Mouse (Mus musculus): ENCODE data around the gene Fam81a. TPM values are rescaled to one million over a fixed set of nuclear protein-coding genes. Genes with fewer than 3 reads are reported as not detected.

The Fam81a gene
- polyA plus RNA-seq, 1 experiment from 2014 or later, result 46.6 TPM

DNA sequence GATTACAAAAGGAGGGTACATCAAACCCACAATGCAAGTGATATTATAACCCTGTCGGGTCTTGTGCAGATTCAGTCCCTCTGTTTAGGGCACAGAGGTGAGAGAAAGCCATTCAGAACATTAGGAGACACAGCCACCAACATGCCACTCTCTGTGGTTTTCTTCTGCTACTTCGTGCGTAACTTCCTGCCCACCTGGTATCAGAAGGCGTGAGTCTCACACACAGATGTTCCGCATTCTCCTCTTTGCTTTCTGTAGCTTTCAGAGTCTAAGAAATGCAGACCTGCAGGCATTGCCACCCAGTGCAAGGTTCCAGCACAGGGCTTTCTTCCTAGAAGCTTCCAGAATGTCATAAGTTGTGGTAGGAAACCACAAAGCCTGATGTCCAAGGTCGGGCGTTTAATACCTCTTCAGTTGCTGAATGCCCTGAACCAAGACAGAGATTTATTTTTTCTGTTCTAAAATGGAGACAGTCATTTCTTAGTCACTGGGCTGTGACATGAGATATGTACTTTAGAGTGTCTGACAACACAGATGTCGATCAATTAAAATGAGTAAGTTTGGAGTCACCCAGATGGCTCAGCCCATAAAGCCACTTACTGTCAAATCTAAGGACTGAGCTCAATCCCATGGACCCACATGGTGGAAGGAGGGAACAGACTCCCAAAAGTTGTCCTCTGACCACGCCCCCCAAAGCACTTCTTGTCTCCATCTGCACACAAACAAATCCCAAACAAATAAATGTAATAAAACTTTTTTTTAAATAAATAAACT, 62.1 kb downstream of the Fam81a start:
- Histone ChIP-seq H3K27me3 (ENCODE audit: control insufficient read depth, insufficient read depth, low read length) (no peaks in the 10 kb centered on the region), H3K27ac (replicated peaks in 1 of 2; ENCODE audit: control insufficient read depth in 1 of 2, insufficient read depth in 1 of 2, low read depth in 2 of 2, low read length in 2 of 2) (no peak overlapping the region), H3K9ac (ENCODE audit: low read length) (no peak overlapping the region), H3K4me3 (ENCODE audit: control insufficient read depth in 1 of 2, insufficient read depth in 1 of 2, low read depth in 1 of 2, low read length in 2 of 2) (no peak overlapping the region), H3K4me1 (ENCODE audit: control insufficient read depth in 2 of 2, insufficient read depth in 2 of 2, low read length in 2 of 2) (no peaks in the 10 kb centered on the region), H3K9me3 (ENCODE audit: control insufficient read depth, low read length) (no peaks in the 10 kb centered on the region), H3K4me2 (ENCODE audit: low read length) (no peak overlapping the region), H3K36me3 (ENCODE audit: control insufficient read depth, insufficient read depth, low read length) (no peaks in the 10 kb centered on the region)
- WGBS, result 84% methylated on average over 9 of the region's 9 CpGs
- ATAC-seq (ENCODE audit: insufficient number of reproducible peaks, insufficient read depth, low FRiP score, low read depth), result no peak

DNA sequence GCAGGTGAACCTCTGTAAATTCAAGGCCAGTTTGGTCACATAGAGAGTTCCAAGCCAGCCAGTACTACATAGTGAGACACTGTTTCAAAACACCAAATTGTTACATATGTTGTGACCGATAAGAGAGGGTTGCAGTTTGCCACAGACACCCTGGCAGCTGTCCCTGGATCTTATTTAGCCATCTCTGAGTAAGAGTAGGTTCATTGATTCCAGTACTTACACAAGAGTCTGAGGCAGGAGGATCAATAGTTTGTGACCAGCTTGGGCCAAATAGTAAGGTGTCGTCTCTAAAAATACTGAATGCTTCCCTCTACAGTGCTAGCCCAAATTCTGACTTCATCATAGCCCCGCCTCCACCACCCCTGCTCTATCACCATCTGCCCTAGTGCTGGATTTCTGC, 64.3 kb downstream of the Fam81a start:
- Histone ChIP-seq H3K4me1 (ENCODE audit: control insufficient read depth in 2 of 2, insufficient read depth in 2 of 2, low read length in 2 of 2) (no peaks in the 10 kb centered on the region), H3K4me3 (ENCODE audit: control insufficient read depth in 1 of 2, insufficient read depth in 1 of 2, low read depth in 1 of 2, low read length in 2 of 2) (no peak overlapping the region), H3K27ac (replicated peaks in 1 of 2; ENCODE audit: control insufficient read depth in 1 of 2, insufficient read depth in 1 of 2, low read depth in 2 of 2, low read length in 2 of 2) (no peak overlapping the region), H3K9ac (ENCODE audit: low read length) (no peak overlapping the region), H3K9me3 (ENCODE audit: control insufficient read depth, low read length) (no peaks in the 10 kb centered on the region), H3K36me3 (ENCODE audit: control insufficient read depth, insufficient read depth, low read length) (no peaks in the 10 kb centered on the region), H3K4me2 (ENCODE audit: low read length) (no peak overlapping the region), H3K27me3 (ENCODE audit: control insufficient read depth, insufficient read depth, low read length) (no peaks in the 10 kb centered on the region)
- no peak; the same call in 1 of the 2 replicates for ATAC-seq (ENCODE audit: insufficient number of reproducible peaks, insufficient read depth, low FRiP score, low read depth)
- 83% methylated on average over 3 of the region's 3 CpGs for WGBS

- H3K9ac ChIP-seq (ENCODE audit: low read length), result no peak overlapping the region
- no peaks in the 10 kb centered on the region for H3K9me3 ChIP-seq (ENCODE audit: control insufficient read depth, low read length)
- no peak for ATAC-seq (ENCODE audit: insufficient number of reproducible peaks, insufficient read depth, low FRiP score, low read depth)
- no peaks in the 10 kb centered on the region for H3K36me3 ChIP-seq (ENCODE audit: control insufficient read depth, insufficient read depth, low read length)
- 68% methylated on average over 7 of the region's 7 CpGs for WGBS
- H3K4me1 ChIP-seq (ENCODE audit: control insufficient read depth in 2 of 2, insufficient read depth in 2 of 2, low read length in 2 of 2), result no peaks in the 10 kb centered on the region
- no peak overlapping the region for H3K4me2 ChIP-seq (ENCODE audit: low read length)
- no peak overlapping the region for H3K4me3 ChIP-seq (ENCODE audit: control insufficient read depth in 1 of 2, insufficient read depth in 1 of 2, low read depth in 1 of 2, low read length in 2 of 2)
- H3K27me3 ChIP-seq (ENCODE audit: control insufficient read depth, insufficient read depth, low read length), result no peaks in the 10 kb centered on the region
- H3K27ac ChIP-seq (replicated peaks in 1 of 2; ENCODE audit: control insufficient read depth in 1 of 2, insufficient read depth in 1 of 2, low read depth in 2 of 2, low read length in 2 of 2), result no peak overlapping the region
These were observed 65.2 kb downstream of the Fam81a start for GRCm38 (mm10) chr9:70077170-70077569.

- Histone ChIP-seq H3K4me1 (ENCODE audit: control insufficient read depth in 2 of 2, insufficient read depth in 2 of 2, low read length in 2 of 2) (peaks cover 0 to 10% of the 10 kb centered on the region in 2 experiments; a peak in 1 of 4 replicates), H3K27ac (replicated peaks in 1 of 2; ENCODE audit: control insufficient read depth in 1 of 2, insufficient read depth in 1 of 2, low read depth in 2 of 2, low read length in 2 of 2) (no peak overlapping the region), H3K4me3 (ENCODE audit: control insufficient read depth in 1 of 2, insufficient read depth in 1 of 2, low read depth in 1 of 2, low read length in 2 of 2) (no peak overlapping the region), H3K9ac (ENCODE audit: low read length) (no peak overlapping the region), H3K4me2 (ENCODE audit: low read length) (no peak overlapping the region), H3K36me3 (ENCODE audit: control insufficient read depth, insufficient read depth, low read length) (no peaks in the 10 kb centered on the region), H3K9me3 (ENCODE audit: control insufficient read depth, low read length) (no peaks in the 10 kb centered on the region), H3K27me3 (ENCODE audit: control insufficient read depth, insufficient read depth, low read length) (no peaks in the 10 kb centered on the region)
- WGBS, result 80% methylated on average over 8 of the region's 8 CpGs
- no peak for ATAC-seq (ENCODE audit: insufficient number of reproducible peaks, insufficient read depth, low FRiP score, low read depth)
These were observed 70.0 kb downstream of the Fam81a start for GRCm38 (mm10) chr9:70072387-70072786.

DNA sequence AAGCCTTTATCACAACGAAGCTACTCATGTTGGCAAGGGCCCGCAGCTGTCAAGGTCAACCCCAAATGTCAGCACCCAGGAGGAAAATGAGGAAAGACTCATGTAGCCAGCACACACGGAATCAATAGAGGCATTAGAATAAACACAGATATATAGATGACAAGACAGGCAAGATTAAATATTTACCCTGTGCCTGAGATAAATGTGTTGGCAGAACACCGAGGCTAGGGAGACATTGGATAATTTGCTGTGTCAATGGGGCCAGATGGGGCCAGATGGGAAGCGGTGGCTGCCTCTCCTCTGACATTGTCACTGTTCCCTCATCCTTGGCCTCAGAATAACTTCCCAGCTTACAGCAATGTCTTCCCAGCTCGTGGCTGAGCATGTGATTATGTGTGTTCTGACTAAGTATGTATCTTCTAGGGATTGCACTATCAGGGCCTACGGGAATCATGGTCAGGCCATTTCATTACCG, 72.4 kb downstream of the Fam81a start:
- peaks cover 0 to 10% of the 10 kb centered on the region in 2 experiments; a peak in 1 of 4 replicates for H3K4me1 ChIP-seq (ENCODE audit: control insufficient read depth in 2 of 2, insufficient read depth in 2 of 2, low read length in 2 of 2)
- no peak overlapping the region for H3K27ac ChIP-seq (replicated peaks in 1 of 2; ENCODE audit: control insufficient read depth in 1 of 2, insufficient read depth in 1 of 2, low read depth in 2 of 2, low read length in 2 of 2)
- no peak overlapping the region for H3K9ac ChIP-seq (ENCODE audit: low read length)
- no peak overlapping the region for H3K4me3 ChIP-seq (ENCODE audit: control insufficient read depth in 1 of 2, insufficient read depth in 1 of 2, low read depth in 1 of 2, low read length in 2 of 2)
- H3K9me3 ChIP-seq (ENCODE audit: control insufficient read depth, low read length), result no peaks in the 10 kb centered on the region
- H3K27me3 ChIP-seq (ENCODE audit: control insufficient read depth, insufficient read depth, low read length), result no peaks in the 10 kb centered on the region
- ATAC-seq (ENCODE audit: insufficient number of reproducible peaks, insufficient read depth, low FRiP score, low read depth), result no peak
- no peaks in the 10 kb centered on the region for H3K36me3 ChIP-seq (ENCODE audit: control insufficient read depth, insufficient read depth, low read length)
- no peak overlapping the region for H3K4me2 ChIP-seq (ENCODE audit: low read length)
- WGBS, result 48% methylated on average over 8 of the region's 8 CpGs

GRCm38 (mm10) chr9:70067497-70067896, 74.9 kb downstream of the Fam81a start:
- WGBS, result 80% methylated on average over 3 of the region's 3 CpGs
- no peak for ATAC-seq (ENCODE audit: insufficient number of reproducible peaks, insufficient read depth, low FRiP score, low read depth)
- Histone ChIP-seq H3K4me3 (ENCODE audit: control insufficient read depth in 1 of 2, insufficient read depth in 1 of 2, low read depth in 1 of 2, low read length in 2 of 2) (no peak overlapping the region), H3K36me3 (ENCODE audit: control insufficient read depth, insufficient read depth, low read length) (no peaks in the 10 kb centered on the region), H3K4me1 (ENCODE audit: control insufficient read depth in 2 of 2, insufficient read depth in 2 of 2, low read length in 2 of 2) (peaks cover 0 to 10% of the 10 kb centered on the region in 2 experiments; a peak in 1 of 4 replicates), H3K9ac (ENCODE audit: low read length) (no peak overlapping the region), H3K27me3 (ENCODE audit: control insufficient read depth, insufficient read depth, low read length) (no peaks in the 10 kb centered on the region), H3K27ac (replicated peaks in 1 of 2; ENCODE audit: control insufficient read depth in 1 of 2, insufficient read depth in 1 of 2, low read depth in 2 of 2, low read length in 2 of 2) (no peak overlapping the region), H3K4me2 (ENCODE audit: low read length) (no peak overlapping the region), H3K9me3 (ENCODE audit: control insufficient read depth, low read length) (no peaks in the 10 kb centered on the region)

- Histone ChIP-seq H3K27me3 (ENCODE audit: control insufficient read depth, insufficient read depth, low read length) (no peaks in the 10 kb centered on the region), H3K4me3 (ENCODE audit: control insufficient read depth in 1 of 2, insufficient read depth in 1 of 2, low read depth in 1 of 2, low read length in 2 of 2) (no peak overlapping the region), H3K9ac (ENCODE audit: low read length) (no peak overlapping the region), H3K27ac (replicated peaks in 1 of 2; ENCODE audit: control insufficient read depth in 1 of 2, insufficient read depth in 1 of 2, low read depth in 2 of 2, low read length in 2 of 2) (no peak overlapping the region), H3K4me1 (ENCODE audit: control insufficient read depth in 2 of 2, insufficient read depth in 2 of 2, low read length in 2 of 2) (no peaks in the 10 kb centered on the region), H3K9me3 (ENCODE audit: control insufficient read depth, low read length) (no peaks in the 10 kb centered on the region), H3K4me2 (ENCODE audit: low read length) (no peak overlapping the region), H3K36me3 (ENCODE audit: control insufficient read depth, insufficient read depth, low read length) (no peaks in the 10 kb centered on the region)
- no peak for ATAC-seq (ENCODE audit: insufficient number of reproducible peaks, insufficient read depth, low FRiP score, low read depth)
- 76% methylated on average over 3 of the region's 3 CpGs for WGBS
These were observed 80.3 kb downstream of the Fam81a start for GRCm38 (mm10) chr9:70062012-70062411.

Measured in heart, embryonic 14.5 days (tissue).